Mouse (Mus musculus) 416B (cell line): ENCODE measurements around the gene Arhgap24.
A peak's percentile ranks its signal among the peaks of the same experiment; 100 is the strongest.

Source experiments
- DNase-seq: peaks from one replicate; pipeline ENCODE4 v3.0.0; 2011; ENCODE audit warnings: low read depth

Gene Arhgap24

DNA sequence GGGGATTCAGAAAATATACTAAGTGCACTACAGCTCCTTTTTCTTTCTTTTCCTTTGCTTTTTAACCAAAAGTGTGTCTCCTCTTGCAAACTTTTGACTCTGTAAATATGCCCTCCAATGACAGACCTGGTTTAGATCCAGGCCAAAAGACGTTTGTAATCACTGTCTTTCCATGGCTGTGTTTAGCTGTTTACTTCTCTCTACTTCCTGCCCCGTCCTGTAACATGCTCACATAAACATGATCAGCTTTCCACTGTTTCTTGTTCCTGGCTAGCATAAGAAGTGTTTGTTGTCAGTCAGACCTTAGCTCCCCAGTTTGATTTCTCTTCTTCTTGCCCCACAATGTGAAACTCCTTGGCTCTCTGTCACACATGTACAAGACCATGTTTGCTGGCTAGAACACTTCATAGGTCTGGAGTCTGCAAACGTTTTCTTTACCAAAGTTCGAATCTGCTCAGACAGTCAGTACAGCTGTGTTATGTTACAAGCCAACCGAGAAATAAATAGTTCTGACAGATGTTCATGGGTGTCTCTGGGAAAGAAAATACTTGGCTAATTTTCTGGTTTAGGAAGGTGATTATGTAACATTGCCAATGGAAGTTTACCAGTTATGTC lies 189.6 kb downstream of the Arhgap24 start:
- no peak for DNase-seq

DNA sequence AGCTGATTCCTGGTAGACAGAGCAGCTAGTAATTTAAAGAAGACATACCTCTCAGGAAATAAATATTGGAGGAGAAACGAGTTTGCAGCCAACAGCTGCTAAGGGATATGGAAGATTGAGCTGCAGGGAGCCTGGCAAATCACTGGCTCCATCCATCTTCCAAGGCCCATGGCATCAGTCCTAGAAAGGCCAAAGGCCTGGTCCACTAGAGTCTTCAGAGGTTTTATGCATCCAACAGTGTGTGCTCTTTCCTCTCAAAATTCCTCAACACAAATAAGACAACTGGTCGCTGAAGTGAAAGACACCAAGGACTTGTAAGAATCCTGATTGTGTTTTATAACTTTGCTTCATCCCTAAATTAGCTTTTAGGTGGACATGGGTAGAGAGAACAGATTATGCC lies 194.1 kb downstream of the Arhgap24 start:
- DNase-seq = no peak

DNA sequence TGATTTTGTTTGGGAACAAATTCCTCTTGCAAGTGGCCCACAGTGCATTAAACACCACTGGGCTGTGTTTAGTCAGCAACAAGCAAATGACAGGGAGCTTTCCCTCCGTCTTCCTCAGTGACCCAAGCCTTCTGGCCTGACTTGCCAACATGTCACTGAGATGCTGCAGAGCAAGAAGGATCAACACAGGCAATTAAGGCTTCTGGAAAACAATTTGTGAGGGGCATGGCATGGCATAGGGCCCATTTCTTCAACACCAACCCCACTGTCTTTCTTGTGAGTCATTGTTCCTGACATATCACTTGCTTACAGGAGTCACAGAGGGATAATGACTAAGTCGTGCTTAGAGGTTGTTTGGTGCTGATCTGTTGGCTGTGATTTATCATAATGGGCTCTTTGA lies 196.0 kb downstream of the Arhgap24 start:
- DNase-seq = no peak

DNA sequence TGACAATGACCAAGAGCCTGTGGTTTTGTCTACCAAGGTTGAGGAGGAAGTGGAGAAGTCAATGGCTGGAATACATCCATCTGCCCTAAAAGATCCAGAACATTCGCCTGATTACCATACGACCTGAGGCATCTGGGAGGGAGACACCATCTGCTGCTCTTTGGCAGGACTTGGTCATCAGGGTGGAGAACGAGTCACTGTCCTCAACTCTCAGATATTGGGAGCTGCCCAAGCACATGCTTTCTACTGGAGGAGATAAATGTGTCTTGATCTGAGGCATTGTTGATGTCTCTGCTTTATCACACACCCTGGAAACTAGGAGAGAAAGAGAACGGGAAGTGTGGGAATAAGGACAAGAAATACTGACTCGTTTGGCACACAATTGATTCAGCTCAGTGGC lies 206.5 kb downstream of the Arhgap24 start:
- DNase-seq = no peak

DNA sequence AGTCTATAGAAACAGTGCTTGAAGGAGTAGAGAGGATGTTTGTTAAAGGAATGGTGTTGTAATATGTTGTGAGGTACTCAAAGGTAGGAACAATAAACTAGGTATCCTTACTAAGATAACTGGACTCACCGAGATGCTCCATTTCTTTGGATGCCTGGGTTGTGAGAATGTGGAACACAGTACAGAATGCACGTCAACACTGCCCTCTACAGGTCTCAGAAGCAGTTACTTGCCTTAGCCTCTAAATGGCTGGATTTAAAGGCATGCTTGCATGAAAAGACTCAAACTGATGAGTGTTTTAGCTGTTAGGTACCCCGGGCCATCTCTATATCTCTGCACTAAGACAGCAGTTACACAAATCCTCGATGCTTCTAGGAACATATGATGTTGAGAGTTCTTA lies 211.3 kb downstream of the Arhgap24 start:
- peak; percentile 68 for DNase-seq

DNA sequence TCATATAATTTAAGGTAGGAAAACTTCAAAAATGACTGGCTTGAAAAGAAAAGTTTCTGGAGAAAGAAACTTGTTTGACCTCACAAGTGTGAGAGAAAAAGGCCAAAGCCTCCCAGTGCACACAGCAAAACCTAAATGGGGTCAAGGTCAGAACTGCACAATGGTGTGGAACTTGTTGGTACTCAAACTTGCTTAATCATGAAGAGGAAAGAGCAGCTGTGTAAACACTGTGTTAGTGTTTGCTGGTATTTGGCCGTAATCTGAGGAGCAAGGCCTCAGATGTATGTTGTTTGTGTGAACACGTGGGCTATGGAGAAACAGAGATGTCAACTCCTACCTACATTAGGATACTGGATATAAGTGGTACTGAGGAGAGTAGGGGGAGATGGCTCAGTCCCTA lies 212.0 kb downstream of the Arhgap24 start:
- DNase-seq = peak; percentile 11

DNA sequence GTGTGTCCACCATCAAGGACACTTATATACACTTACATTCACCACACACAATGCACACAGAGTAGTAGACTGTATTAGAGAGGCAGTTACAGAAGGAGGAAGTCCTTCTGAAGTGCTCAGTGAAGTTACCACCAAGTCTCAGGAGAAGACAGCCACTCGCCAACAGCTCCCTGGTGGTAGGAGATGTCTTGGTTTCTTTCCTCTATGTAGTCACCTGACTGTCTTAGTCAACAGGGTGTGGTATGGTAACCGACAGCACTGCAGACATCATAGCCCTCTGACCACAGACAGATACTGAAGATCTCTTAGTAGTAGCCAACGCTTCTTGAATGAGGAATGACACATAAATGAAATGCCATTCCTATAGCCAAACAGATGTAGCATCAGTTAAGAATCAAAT lies 212.7 kb downstream of the Arhgap24 start:
- DNase-seq = peak; percentile 47

DNA sequence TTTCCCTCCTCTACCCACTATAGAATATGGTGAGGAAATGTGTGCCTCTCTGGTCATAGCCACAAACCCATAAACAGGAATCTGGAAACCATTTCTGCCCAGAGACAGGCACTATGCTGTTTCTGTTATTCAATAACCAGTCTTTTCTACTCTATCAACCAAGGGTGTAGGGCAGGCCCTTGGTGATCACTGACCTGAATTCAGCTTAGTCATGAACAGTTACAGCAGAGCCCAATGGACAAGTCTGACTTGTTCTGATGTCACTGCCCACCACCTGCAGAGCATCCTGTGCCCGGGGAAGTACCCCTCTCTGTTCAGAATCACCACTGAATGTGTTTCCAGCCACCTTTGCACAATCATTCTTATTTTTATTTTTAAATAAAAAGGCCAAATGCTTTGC lies 216.6 kb downstream of the Arhgap24 start:
- peak; percentile 49 for DNase-seq

DNA sequence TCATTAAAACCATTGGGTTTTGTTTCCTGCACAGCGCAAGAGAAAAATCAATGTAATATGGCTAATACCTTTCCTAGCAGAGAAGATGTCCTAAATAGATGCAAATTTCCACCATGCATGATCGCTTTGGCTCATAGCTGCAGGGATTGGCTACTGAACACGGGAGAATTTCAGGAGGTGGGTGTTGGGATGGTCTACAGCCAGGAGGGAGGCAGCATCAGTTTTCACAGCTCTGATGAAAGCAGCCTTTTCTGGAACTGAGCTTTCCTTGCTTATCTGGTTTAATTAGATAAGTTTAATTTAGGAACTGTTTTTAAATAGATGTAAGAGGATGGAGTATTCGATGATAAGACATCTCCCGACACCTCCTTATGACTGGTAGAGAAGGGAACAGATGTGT lies 217.2 kb downstream of the Arhgap24 start:
- DNase-seq = no peak

DNA sequence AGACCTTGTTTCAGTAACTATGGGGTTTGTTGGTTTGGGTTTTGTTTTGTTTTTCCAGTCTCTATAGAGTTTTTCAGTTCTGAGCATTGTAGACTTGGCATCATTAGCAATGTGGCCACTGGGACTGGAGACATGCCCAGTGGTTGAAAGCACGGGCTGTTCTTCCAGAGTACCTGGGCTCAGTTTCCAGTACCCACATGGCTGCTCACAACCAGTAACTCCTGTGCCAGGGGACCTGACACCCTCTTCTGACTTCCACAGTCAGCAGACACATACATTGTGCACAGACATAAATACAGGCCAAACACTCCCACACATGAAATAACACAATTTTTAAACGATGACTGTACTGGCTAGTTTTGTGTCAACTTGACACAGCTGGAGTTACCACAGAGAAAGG lies 217.7 kb downstream of the Arhgap24 start:
- DNase-seq = no peak

DNA sequence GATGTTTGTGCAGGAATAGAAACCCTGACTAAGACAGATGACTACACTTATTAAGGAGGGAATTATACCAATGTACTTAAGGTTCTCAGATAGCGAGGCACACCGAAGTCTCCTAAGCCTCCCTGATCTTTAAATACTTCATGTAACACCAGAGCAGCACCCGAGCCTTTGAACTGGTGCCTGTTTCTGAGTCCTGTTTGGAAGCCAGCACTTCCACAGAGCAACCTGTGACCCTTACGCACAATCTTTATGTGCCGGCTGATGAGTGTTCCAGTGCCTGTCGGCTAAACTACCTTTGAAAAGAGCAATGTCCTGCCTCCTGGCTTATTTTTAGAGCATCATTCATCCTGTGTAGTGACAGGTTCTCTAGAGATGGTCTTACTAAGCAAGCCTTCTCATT lies 221.4 kb downstream of the Arhgap24 start:
- DNase-seq = no peak

DNA sequence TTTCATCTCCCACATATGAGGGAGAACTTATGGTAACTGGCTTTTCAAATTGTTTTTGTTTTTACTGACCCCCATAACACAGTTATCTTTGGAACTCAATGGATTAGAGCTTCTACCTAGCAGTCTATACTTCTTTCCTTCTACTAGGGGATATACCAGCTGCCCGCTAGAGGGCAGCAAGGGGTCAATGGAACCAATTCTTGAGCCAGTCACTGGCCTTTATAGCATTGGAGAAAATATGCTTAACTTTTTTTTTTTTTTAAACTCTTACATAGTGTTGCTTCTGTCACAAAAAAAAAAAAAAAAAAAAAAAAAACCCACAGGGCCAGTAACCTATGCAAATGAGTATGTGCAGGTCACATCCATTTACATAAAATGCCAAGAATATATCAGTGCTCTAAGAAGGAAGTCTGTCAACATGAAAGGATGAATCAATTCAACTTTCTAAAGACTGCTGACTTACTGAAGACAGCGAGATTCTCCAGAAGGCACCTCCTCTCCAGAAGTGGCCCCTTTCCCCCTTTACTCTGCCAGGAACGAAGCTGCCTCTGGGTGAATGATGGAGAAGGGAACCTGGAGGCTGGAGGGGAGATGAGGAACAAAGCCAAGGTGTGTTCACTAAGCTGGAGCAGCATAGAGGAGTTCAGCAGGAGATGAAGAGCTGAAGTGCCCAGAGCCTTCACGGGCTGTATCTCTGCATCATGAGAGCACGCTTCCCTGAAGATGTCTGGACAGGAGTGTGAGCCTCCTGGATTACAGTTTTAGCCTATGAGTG lies 222.3 kb downstream of the Arhgap24 start:
- DNase-seq = peak; percentile 55

DNA sequence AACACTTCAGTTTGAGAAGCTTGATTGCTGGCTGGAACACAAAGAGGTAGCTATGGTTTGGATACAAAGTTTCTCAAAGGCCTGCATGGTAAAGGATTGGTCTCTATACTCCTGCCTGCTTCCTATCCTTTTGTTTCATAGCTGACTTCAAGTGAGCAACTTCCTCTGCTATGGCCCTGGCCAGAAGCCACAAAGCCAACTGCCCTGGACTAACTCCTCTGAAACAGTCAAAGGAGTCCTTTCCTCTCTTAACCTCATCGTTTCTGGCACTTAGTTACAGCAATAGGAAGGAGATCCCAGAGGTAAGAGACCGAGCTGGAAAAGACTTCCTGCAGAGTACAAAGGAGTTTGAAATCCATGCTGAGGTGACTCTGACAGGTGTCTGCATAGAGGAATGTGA lies 224.0 kb downstream of the Arhgap24 start:
- DNase-seq = no peak

DNA sequence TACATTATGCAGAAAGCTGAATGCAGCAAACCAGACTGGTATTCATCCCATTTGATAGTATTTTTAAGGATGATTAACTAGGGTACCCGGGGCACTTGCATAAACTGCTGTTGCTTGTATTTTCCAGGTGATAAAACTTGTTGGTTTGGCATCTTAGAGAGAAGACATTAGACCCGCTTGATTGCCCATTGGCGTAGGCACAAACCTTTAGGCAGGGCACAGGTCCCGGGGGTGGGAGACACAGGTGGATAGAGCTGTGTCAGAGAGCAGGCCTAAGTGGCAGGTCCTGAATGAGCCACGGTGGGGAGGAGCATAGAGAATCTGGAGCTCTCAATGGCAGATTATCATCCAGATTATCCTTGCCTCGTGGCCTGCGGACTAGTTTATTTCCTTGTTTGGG lies 229.1 kb downstream of the Arhgap24 start:
- DNase-seq = no peak

DNA sequence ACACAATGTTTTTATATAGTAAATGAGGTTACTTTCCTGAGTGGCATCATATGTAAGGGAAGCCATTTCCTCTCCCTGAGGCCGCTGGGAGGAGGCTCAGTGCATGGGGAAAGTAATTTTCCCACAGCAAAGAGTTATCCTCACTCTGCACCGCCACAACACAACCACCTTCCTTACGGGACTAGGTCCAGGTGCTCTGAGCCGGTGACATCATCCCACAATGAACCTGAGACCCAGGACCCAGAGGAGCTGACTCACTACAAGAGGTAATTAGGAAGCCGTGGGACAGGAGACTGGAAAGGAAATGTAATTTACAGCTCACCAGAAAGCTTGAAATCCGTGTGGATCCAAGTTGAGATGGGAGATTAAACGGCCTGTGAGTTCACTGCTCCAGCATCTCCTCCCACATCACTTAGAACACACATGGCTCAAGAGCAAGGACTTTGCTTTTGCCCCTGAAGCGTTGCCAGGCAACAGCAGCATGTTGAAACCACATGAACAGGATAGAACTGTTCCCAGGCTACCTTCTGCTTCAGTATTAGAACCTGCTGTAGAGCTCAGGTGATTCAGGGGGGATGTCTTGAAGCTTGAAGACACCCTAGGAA lies 238.3 kb downstream of the Arhgap24 start:
- no peak for DNase-seq

DNA sequence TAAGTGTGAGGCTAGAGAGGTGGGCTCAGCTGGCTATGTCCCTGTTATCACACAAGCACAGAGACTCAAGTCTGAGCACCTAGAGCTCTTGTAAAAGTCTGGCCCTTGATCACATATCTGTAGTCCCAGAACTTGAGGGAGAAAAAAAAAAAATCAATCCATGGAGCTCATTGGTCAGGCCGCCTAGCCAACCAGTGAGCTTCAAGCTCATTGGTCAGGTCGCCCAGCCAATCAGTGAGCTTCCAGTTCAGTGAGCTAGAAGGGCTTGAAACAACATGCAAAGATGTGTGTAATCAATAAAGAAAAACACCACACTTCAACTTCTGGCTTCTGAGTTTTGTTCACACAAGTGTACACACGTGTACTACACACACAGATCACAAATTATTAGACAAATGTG lies 242.4 kb downstream of the Arhgap24 start:
- DNase-seq = no peak

DNA sequence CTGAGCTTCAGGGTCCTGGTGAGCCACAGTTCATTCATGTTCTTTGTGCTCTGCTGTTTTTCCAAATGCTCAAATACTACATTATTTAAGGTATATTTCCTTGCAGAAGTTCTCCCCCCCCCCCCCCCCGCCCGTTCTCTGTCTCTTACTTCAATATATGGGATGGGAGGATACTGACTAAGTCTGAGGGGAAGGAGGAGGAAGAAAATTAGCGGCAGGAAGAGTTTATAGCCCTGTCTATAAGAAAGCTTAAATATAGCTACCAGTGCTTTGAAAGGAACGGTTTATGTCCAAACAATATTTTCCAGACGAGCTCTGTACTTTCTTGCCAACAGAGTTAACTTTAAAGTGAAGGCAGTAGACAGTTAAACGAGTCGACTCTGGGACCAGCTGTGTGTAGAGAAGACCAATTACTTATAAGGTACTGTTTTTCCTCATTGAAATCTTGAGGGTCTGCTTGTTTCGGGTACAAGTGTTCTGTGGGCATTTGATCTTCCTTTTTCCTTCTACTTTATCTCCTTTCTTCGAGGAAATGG lies 243.7 kb downstream of the Arhgap24 start:
- DNase-seq = no peak

DNA sequence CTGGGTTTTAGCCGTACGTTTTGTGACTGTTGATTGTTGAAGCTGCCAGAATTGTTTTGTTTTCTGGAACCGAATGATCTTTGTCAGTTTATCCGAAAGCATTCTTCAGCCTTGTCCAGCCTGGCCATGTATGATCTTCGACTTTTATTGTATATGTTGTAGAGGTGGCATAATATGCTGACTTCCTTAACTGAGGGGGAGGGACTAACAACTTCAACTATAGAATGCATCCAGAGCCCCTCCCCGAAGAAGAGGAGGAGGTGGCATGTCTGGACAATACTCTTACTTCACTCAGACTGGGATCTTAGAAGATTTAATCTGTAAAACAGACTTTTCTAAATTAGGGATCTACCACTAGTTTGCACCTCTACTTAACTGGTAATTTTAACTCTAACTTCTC lies 244.2 kb downstream of the Arhgap24 start:
- DNase-seq = no peak

DNA sequence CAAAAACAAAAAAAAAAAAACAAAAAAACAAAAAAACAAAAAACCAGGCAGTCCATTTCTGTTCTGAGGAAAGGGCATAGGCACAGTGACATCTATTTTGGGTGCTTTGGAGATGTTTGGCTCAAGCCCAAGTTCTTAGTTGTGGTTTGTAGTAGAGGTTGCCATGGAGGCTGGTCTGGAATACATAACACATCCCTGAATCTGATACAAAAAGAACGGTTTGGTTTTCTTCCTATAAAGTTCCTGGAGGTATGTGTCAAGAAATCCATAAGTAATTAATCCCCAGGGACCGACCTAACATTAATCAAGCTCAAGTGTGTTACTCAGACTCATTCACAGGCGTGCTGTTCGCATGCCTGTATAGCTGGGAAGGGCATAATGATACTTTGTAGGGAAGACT lies 245.8 kb downstream of the Arhgap24 start:
- no peak for DNase-seq

DNA sequence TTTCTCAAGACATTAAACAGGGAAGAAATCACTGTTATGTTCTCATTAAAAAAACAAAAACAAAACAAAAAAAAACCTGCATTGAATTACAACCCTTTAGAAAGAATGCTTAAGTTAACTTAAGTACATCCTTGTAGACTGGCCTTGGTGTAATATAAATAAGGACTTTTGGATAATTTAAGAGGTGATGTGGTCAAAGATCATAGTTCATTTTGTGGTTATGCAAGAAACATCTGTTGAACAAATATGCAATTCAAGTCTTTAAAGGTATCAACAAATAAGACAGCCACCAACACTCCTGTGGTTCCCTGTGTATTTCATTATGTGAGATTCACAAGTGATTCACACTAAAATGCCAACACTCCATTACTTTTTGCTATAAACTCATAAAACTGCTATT lies 247.3 kb downstream of the Arhgap24 start:
- no peak for DNase-seq

DNA sequence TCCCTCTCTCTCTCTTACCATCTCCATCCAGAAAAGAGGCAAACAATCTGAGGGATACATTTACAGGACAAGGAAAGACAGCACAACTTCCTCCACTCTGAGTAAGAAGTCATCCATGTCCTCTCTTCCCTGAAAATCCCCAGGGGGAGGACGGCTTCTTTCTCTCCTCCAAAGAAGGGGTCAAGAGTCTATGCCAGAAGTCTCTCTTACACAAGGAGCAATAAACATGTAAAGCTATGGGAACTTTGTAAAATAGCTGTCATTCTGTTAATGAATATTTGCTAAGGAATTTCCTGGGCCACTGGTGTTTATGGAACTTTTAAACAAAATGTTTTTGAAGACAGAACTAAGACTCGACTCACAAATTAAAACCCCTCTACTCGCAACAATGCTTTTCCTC lies 248.3 kb downstream of the Arhgap24 start:
- DNase-seq = no peak

DNA sequence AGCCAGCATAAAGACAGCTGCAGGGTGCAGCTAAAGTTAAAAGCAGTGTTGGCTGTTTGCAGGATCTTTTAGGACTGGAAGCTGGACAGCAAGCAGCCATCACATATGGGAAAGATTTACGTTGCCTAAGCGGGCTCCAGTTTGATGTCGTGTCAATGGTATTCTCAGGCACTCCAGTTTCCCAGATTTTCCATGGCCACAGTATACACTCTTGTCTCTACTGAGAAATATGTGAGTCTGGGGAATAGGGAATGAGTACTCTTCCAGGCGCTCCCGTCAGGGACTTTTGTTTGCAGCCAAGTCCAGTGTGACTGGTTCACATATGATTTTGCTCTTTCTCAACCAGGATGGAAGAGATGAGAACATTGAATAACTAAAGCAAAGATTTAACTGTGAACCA lies 254.9 kb downstream of the Arhgap24 start:
- DNase-seq = no peak

DNA sequence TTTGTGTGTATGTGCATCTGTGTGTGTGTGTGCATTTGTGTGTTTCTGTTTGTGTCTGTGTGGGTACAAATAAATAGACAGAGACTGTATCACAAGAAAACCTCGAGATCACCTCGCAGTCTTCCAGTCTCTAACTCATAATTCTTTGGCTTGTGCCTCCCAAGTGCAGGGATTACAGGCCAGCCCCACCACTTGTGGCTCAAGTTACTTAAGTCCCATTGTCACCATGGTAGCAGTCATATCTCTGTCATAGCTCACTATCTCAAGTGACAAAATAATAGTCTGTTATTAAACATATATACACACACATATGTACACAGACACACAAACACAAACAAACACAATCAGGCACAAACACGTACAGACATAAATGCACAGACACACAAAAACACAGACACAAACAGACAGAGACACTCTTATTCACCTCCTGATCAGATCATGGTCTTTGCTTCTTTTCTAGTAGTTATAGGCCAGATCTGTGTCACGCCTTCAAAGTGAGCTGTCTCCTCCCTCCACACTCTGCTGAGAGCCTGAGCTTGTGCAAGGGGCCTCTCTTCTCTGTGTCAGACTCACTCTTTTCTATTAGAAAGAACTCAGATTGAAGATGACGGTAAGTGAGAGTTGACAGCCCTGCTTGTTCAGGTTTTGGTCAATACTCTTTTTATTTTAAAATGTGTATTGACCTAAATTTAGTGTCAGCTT lies 261.5 kb downstream of the Arhgap24 start:
- no peak for DNase-seq
